Mouse (Mus musculus): ENCODE results near the gene Syngr2.
"Not testable (repeated sequence)": the region's sequence is repeated elsewhere in the genome, so short reads cannot be mapped to it uniquely, and the experiment has no call there.

Gene Syngr2

GRCm38 (mm10) chr11:117781199-117781821 lies 28.2 kb upstream of the Syngr2 start:
- no peak for DNase-seq (ENCODE audit: low spot score)

DNA sequence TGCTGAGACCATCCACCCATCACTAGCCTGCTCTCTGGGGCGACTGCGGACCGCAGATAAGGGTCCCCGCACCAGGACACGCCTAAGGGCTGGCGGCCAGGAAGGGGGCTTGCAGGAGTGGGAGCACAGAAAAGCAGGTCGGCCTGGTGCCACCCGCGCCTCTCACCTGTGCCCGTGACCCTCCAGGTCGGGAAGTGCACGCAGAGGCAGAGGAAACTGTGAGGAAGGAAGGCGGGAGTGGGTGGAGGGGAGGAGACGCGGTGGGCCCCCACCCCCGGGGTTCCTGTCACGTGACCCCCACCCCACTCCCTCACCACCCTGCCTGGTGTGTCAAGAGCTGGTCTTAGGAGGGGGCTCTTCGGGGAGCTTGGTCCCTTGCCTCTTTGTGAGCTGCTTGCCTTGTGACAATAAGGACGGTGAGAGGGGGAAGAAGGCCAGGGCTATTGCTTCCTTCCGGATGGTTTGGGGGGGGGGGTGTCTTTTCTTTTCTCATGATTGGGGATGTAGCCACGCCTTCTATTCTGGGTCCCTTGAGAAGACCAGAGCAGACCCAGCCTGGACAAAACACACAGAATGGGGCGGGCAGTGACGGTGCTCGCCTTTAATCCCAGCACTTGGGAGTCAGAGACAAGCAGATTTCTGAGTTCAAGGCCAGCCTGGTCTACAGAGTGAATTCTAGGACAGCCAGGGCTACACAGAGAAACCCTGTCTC lies 27.3 kb upstream of the Syngr2 start, which contains the start of the genes Tmc8 and Tmc6:
TSS of gene Tmc8 (plus strand) at position 84 of the 712 bp plus-strand sequence.
TSS of gene Tmc6 (minus strand) at position 206 of the 712 bp plus-strand sequence.
- DNase-seq (ENCODE audit: low spot score): no peak

GRCm38 (mm10) chr11:117782705-117783034 lies 26.8 kb upstream of the Syngr2 start:
- DNase-seq (ENCODE audit: low spot score): no peak

- peak; percentile 83 for DNase-seq (ENCODE audit: low spot score)
Measured at GRCm38 (mm10) chr11:117783089-117783488, 26.4 kb upstream of the Syngr2 start.

GRCm38 (mm10) chr11:117783683-117784309 lies 25.7 kb upstream of the Syngr2 start:
- DNase-seq (ENCODE audit: low spot score): peak; percentile 50

- DNase-seq (ENCODE audit: low spot score): peak; percentile 77
Measured at GRCm38 (mm10) chr11:117786294-117786693, 23.2 kb upstream of the Syngr2 start.

- not testable (repeated sequence) for DNase-seq (ENCODE audit: low spot score)
Measured at GRCm38 (mm10) chr11:117788481-117788880, 21.0 kb upstream of the Syngr2 start.

- DNase-seq (ENCODE audit: low spot score): peak; percentile 79
Measured at GRCm38 (mm10) chr11:117790286-117790685, 19.2 kb upstream of the Syngr2 start.

GRCm38 (mm10) chr11:117790703-117791440 lies 18.6 kb upstream of the Syngr2 start:
- DNase-seq (ENCODE audit: low spot score): no peak

GRCm38 (mm10) chr11:117791441-117791761 lies 18.1 kb upstream of the Syngr2 start:
- no peak for DNase-seq (ENCODE audit: low spot score)

DNA sequence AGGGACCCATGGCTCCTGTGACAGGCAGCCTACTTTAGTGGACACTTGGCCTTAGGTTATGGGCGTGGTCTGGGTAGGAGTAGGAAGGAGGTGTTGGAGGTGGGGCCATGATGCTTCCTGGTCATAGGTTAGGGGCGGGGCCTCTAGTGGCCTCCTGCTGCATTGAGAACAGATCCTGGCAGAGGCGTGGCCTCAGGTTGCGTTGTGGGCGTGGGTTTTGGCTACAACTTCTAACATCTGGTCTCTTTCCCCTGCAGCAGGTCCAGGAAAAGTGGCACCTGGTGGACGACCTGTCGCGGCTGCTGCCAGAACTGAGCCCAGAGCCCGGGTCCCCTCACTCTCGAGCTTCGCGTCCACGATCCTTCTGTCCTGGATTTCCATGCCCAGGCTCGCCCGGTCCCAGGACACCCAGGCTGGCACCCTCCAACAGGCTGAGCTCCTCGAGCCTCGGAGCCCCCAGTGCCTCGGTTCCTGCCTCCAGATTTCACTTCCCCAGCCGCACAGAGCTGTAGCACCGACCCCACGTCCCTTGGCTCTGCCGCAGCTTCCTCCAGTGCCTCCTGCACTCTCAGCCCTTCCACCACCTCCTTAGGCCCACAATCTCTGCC lies 17.1 kb upstream of the Syngr2 start:
- DNase-seq (ENCODE audit: low spot score): peak; percentile 73

DNA sequence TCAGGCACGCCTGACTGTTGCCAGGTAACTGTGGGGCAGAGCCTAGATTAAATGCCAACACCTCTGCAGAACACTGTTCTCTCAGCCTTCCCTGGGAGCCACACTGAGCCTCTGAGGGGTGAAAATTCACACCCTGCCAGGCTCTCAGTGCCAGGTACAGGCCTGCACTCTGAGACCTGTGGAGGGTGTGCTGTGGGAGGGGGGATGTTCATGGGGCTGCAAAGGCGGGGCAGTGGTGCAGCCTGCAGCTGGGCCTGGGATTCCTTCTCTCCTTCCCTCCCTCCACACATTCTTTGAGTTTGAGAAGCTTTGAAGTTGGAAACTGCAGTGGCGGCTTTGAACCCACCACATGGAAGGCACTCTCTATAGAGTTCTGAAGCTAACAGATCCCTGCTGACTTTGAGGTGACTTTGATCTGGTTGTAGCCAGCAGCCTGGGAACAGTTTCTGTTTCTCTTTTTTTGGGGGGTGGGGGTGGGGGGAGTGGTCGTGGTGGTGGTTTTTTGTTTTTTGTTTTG lies 15.4 kb upstream of the Syngr2 start:
- DNase-seq (ENCODE audit: low spot score): no peak

DNA sequence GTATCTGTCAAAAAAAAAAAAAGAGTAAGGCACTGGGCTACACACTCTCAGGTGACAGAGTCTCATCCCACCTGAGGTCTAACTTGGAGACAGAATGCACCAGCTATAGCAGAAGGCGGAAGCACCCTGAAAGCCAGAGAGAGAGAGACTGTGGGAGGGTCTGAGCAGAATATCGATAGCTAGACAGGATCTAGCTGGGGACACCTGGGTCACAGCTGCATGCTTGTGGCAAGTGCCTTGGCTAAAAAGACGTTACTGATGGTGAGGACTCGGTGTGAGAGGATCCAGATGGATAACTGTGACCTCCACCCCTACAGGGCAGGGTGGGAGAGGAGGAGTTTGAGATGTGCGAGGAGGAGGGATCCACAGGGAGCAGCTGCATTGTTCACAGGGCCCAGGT lies 12.5 kb upstream of the Syngr2 start:
- DNase-seq (ENCODE audit: low spot score): no peak

DNA sequence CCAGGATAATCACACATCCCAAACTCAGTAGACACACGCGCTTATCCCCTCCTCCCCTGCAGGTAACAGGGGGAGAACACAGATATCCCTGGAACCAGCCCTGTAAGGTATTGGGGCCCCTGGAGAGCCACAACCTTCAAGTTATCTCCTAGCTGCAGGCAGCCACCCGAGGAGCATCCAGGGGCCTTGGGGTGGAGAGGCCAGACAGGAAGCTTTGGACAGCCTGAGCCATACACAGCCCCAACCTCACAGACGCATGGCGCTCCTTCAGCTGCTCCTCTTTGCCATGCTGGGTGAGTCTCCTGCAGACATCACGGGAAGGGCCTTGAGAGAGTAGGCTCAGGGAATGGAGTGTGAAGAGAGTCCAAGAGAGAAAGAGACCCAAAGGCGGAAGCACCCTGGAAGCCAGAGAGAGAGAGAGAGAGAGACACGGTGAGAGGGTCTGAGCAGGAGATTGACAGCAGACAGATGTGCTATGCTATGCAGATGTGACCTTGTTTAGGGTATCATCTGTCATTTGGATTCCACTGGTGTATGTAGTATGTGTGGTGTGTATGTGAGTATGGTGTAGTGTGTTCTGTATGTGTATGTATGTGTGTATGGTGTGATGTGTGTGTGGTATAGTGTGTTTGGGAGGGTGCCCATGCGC lies 11.8 kb upstream of the Syngr2 start, which contains the start of gene 6030468B19Rik:
TSS of gene 6030468B19Rik (plus strand) at position 150 of the 649 bp plus-strand sequence.
- DNase-seq (ENCODE audit: low spot score): no peak

GRCm38 (mm10) chr11:117798160-117798541 lies 11.3 kb upstream of the Syngr2 start:
- DNase-seq (ENCODE audit: low spot score): no peak

GRCm38 (mm10) chr11:117799174-117799573 lies 10.3 kb upstream of the Syngr2 start:
- DNase-seq (ENCODE audit: low spot score): no peak

- DNase-seq (ENCODE audit: low spot score): no peak
Measured at GRCm38 (mm10) chr11:117800038-117800437, 9.4 kb upstream of the Syngr2 start.

- DNase-seq (ENCODE audit: low spot score): no peak
Measured at GRCm38 (mm10) chr11:117801650-117802049, 7.8 kb upstream of the Syngr2 start.

DNA sequence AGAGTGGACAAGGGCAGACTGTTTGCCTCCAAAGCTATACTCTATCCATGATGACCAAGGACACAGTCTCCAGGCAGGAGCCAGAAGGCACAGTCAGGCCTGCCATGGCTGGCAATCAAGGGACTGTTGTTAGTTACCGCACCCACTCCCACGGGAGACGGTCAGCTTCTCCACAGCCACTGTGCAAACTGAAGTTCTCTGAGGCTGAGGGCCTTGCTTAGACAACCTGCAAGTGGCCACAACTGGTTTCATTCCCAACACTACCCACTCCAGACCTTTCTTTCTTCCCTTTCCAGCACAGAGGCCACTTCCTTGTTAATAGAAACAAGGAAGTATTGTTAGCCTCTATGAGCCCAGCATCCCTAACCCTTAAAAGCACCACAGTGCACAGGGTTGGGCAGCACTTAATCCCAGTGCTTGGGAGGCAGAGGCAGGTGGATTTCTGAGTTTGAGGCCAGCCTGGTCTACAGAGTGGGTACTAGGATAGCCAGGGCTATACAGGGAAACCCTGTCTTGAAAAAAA lies 6.2 kb upstream of the Syngr2 start:
- no peak for DNase-seq (ENCODE audit: low spot score)

- no peak for DNase-seq (ENCODE audit: low spot score)
Measured at GRCm38 (mm10) chr11:117806781-117807180, 2.7 kb upstream of the Syngr2 start.

- DNase-seq (ENCODE audit: low spot score): peak; percentile 92
Measured at GRCm38 (mm10) chr11:117810401-117811046, 1.1 kb downstream of the Syngr2 start.

All from embryo, embryonic 10.5 days (tissue).